Mouse (Mus musculus) heart, postnatal 0 days (tissue): ENCODE measurements around the gene Msx1.

Experiments
- CTCF ChIP-seq: IDR thresholded peaks from 2 replicates; pipeline ENCODE4 v1.5.1; 2016; ENCODE audit warnings: antibody characterized with exemption, control low read depth, low read depth
- EP300 ChIP-seq: IDR thresholded peaks from 2 replicates; pipeline ENCODE4 v1.6.1; 2016; ENCODE audit warnings: antibody characterized with exemption, low read depth

GRCm38 (mm10) chr5:37795691-37796090, 28.7 kb downstream of the Msx1 start:
- TF ChIP-seq CTCF (no peak), EP300 (no peak)
